Mouse (Mus musculus) neural tube, embryonic 14.5 days (tissue): Measurements from ENCODE around the gene Svopl. TPM values are rescaled to one million over a fixed set of nuclear protein-coding genes. Genes with fewer than 3 reads are reported as not detected.

Source experiments
- ATAC-seq: fragments of 200-750 bp; cut with Nextera tagmentation; 2 replicates; pipeline ENCODE4 v1.8.0; 2017; ENCODE audit warnings: low read depth, mild to moderate bottlenecking, moderate TSS enrichment, moderate library complexity
- H3K27ac ChIP-seq: fragments of 300-500 bp; sonication (generic); 2 replicates; pipeline ENCODE4 v1.5.1; 2014; ENCODE audit warnings: low read depth, mild to moderate bottlenecking, control low read depth, low read length, moderate library complexity, mixed read lengths
- H3K27me3 ChIP-seq: fragments of 300-500 bp; sonication (generic); 2 replicates; pipeline ENCODE4 v1.6.1; 2014; ENCODE audit warnings: low read length; ENCODE audit not compliant: control insufficient read depth, insufficient read depth
- H3K36me3 ChIP-seq: fragments of 300-500 bp; sonication (generic); 2 replicates; pipeline ENCODE4 v1.6.1; 2014; ENCODE audit warnings: low read length, mixed read lengths; ENCODE audit not compliant: control insufficient read depth, insufficient read depth
- H3K4me1 ChIP-seq: fragments of 300-500 bp; sonication (generic); 2 replicates; pipeline ENCODE4 v1.6.1; 2014; ENCODE audit warnings: low read length; ENCODE audit not compliant: control insufficient read depth, insufficient read depth
- H3K4me2 ChIP-seq: fragments of 300-500 bp; sonication (generic); 2 replicates; pipeline ENCODE4 v1.6.1; 2014; ENCODE audit warnings: mild to moderate bottlenecking, low read depth, low read length, control low read depth
- H3K4me3 ChIP-seq: fragments of 300-500 bp; sonication (generic); 2 replicates; pipeline ENCODE4 v1.5.1; 2014; ENCODE audit warnings: low read depth, low read length, control low read depth, mixed read lengths
- H3K9ac ChIP-seq: fragments of 300-500 bp; sonication (generic); replicated peaks from 2 replicates; pipeline ENCODE4 v1.6.1; 2014; ENCODE audit warnings: low read depth, mild to moderate bottlenecking, control low read depth, low read length, mixed read lengths
- H3K9me3 ChIP-seq: fragments of 300-500 bp; sonication (generic); 2 replicates; pipeline ENCODE4 v1.6.1; 2016; ENCODE audit warnings: low read length; ENCODE audit not compliant: control insufficient read depth
- WGBS: fragments of 180-500 bp; shearing (Covaris S2); extraction: QIAGEN DNeasy Blood & Tissue Kit; methylation state at CpG from one replicate; pipeline ENCODE4 v1.1.7; 2014; 5-methylcytosine and 5-hydroxymethylcytosine counted together
- polyA plus RNA-seq: library from polyadenylated mRNA; unstranded; fragments of >200 nt; fragmentation: Nextera tagmentation; extraction: Ambion mirVana; gene quantifications from 2 replicates; pipeline ENCODE4 v1.2.1, GENCODE M21; 2014

The Svopl gene
- polyA plus RNA-seq, 1 experiment from 2014 or later, result 1.1 TPM

DNA sequence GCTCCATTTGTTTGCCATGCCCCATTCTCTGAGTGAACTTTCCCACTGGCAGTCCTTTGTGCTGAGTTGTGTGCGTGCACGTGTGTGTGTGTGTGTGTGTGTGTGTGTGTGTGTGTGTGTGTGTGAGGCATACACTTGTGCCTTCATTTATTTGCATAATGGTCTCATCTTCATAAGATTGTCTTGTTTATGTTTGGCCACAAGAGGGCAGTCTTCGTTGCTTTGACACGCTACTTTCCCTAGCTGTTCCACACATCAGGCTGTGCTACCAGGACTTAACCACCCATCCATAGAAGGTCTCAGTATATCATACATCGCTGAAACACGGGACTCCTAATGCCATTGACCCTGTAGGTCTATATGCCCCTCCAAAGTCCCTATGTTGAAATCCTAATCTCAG is 39.3 kb downstream of the Svopl start:
- peak; percentile 76; the same call in 1 of the 2 replicates for ATAC-seq
- H3K9ac ChIP-seq, result no peak overlapping the region

GRCm38 (mm10) chr6:37967386-37967785 is 79.4 kb downstream of the Svopl start:
- 94% methylated on average over 4 of the region's 4 CpGs for WGBS
- ATAC-seq, result no peak
- peaks cover 26% of the 10 kb centered on the region for H3K36me3 ChIP-seq
- H3K9me3 ChIP-seq, result no peaks in the 10 kb centered on the region
- H3K4me3 ChIP-seq, result no peak overlapping the region
- no peaks in the 10 kb centered on the region for H3K4me1 ChIP-seq
- H3K4me2 ChIP-seq, result no peak overlapping the region
- no peaks in the 10 kb centered on the region for H3K27me3 ChIP-seq
- no peak overlapping the region for H3K27ac ChIP-seq
- H3K9ac ChIP-seq, result no peak overlapping the region

More for the DNA sequence above, 39.3 kb downstream of the Svopl start:
- Histone ChIP-seq H3K4me2 (no peak overlapping the region), H3K9me3 (no peaks in the 10 kb centered on the region), H3K4me1 (no peaks in the 10 kb centered on the region), H3K36me3 (no peaks in the 10 kb centered on the region), H3K4me3 (no peak overlapping the region), H3K27me3 (no peaks in the 10 kb centered on the region), H3K27ac (no peak overlapping the region)
- 9% methylated on average over 6 of the region's 6 CpGs for WGBS

DNA sequence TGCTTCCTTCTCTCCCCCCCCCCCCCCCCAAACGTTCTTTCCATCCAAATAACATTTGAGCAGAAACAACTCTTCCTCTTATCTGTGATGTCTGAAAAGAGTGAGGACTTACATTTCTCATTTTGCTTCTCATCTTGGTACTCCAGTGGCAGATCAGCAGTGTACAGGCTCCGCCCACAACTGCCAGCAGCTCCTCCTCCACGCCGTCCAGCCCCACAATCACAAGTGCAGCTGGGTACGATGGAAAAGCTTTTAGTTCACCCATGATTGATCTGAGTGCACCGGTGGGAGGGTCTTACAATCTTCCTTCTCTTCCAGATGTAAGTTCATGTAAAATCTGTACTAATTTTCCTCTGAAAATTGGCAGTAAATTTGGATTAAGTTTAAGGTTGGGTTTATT is 95.5 kb downstream of the Svopl start:
- Histone ChIP-seq H3K27me3 (no peaks in the 10 kb centered on the region), H3K4me3 (no peak overlapping the region), H3K9ac (no peak overlapping the region), H3K36me3 (peaks cover 39% of the 10 kb centered on the region), H3K4me1 (no peaks in the 10 kb centered on the region), H3K9me3 (no peaks in the 10 kb centered on the region), H3K27ac (no peak overlapping the region), H3K4me2 (no peak overlapping the region)
- WGBS, result 84% methylated on average over 6 of the region's 6 CpGs
- ATAC-seq, result no peak

GRCm38 (mm10) chr6:37936498-37936897 is 110.3 kb downstream of the Svopl start:
- 15% methylated on average over 6 of the region's 6 CpGs for WGBS
- H3K9ac ChIP-seq, result no peak overlapping the region
- no peaks in the 10 kb centered on the region for H3K4me1 ChIP-seq
- no peak overlapping the region for H3K4me2 ChIP-seq
- H3K36me3 ChIP-seq, result peaks cover 3% of the 10 kb centered on the region; the same call in 1 of the 2 replicates
- no peaks in the 10 kb centered on the region for H3K27me3 ChIP-seq
- H3K9me3 ChIP-seq, result no peaks in the 10 kb centered on the region
- H3K4me3 ChIP-seq, result no peak overlapping the region
- H3K27ac ChIP-seq, result no peak overlapping the region
- ATAC-seq, result no peak

Other genes starting within 250 kb of the Svopl start
- gene Trim24, start 176.2 kb downstream of the Svopl start, polyA plus RNA-seq, result 40.1 and 41.8 TPM in 2 replicates
- gene Tmem213, start 62.3 kb upstream of the Svopl start, polyA plus RNA-seq, result not detected in 2 replicates
- gene Atp6v0a4, start 77.6 kb upstream of the Svopl start, polyA plus RNA-seq, result 0.44 TPM in 1 of 2 replicates, not detected in the other
- 20.5 and 21.0 TPM in 2 replicates for gene D630045J12Rik, start 207.0 kb upstream of the Svopl start, polyA plus RNA-seq